Mouse (Mus musculus): ENCODE results near the gene Cars2.
"Not testable (repeated sequence)": the region's sequence is repeated elsewhere in the genome, so short reads cannot be mapped to it uniquely, and the experiment has no call there.

Cars2 gene

GRCm38 (mm10) chr8:11556691-11557423 lies 6.3 kb upstream of the Cars2 start:
- DNase-seq (ENCODE audit: low spot score in 2 of 2) = peak; percentile 73

- DNase-seq (ENCODE audit: low spot score in 2 of 2) = peak; percentile 92 to 98
Measured at GRCm38 (mm10) chr8:11555720-11556591, 5.4 kb upstream of the Cars2 start.

GRCm38 (mm10) chr8:11554799-11555719 lies 4.5 kb upstream of the Cars2 start, which contains the start of gene Ing1:
Gene Ing1 (plus strand): TSS chr8:11555571.
- DNase-seq (ENCODE audit: low spot score in 2 of 2) = peak; percentile 92 to 96

- DNase-seq (ENCODE audit: low spot score in 2 of 2) = no peak
Measured at GRCm38 (mm10) chr8:11552390-11552789, 1.8 kb upstream of the Cars2 start.

GRCm38 (mm10) chr8:11551497-11551896 lies 914 bp upstream of the Cars2 start:
- DNase-seq (ENCODE audit: low spot score in 2 of 2) = not testable (repeated sequence)

- peak; percentile 59 to 82 for DNase-seq (ENCODE audit: low spot score in 2 of 2)
Measured at GRCm38 (mm10) chr8:11549706-11550105, 877 bp downstream of the Cars2 start.

GRCm38 (mm10) chr8:11547063-11547462 lies 3.5 kb downstream of the Cars2 start:
- DNase-seq (ENCODE audit: low spot score in 2 of 2) = no peak

GRCm38 (mm10) chr8:11544386-11544785 lies 6.2 kb downstream of the Cars2 start:
- DNase-seq (ENCODE audit: low spot score in 2 of 2) = peak; percentile 42 to 83

GRCm38 (mm10) chr8:11542866-11543265 lies 7.7 kb downstream of the Cars2 start:
- no peak for DNase-seq (ENCODE audit: low spot score in 2 of 2)

- DNase-seq (ENCODE audit: low spot score in 2 of 2) = no peak
Measured at GRCm38 (mm10) chr8:11542031-11542430, 8.6 kb downstream of the Cars2 start.

GRCm38 (mm10) chr8:11540182-11540581 lies 10.4 kb downstream of the Cars2 start:
- no peak for DNase-seq (ENCODE audit: low spot score in 2 of 2)

GRCm38 (mm10) chr8:11539049-11539448 lies 11.5 kb downstream of the Cars2 start:
- no peak for DNase-seq (ENCODE audit: low spot score in 2 of 2)

GRCm38 (mm10) chr8:11534494-11534893 lies 16.1 kb downstream of the Cars2 start:
- no peak for DNase-seq (ENCODE audit: low spot score in 2 of 2)

- DNase-seq (ENCODE audit: low spot score in 2 of 2) = no peak
Measured at GRCm38 (mm10) chr8:11530849-11531248, 19.7 kb downstream of the Cars2 start.

- DNase-seq (ENCODE audit: low spot score in 2 of 2) = no peak
Measured at GRCm38 (mm10) chr8:11530155-11530770, 20.3 kb downstream of the Cars2 start.

- no peak for DNase-seq (ENCODE audit: low spot score in 2 of 2)
Measured at GRCm38 (mm10) chr8:11523331-11523730, 27.3 kb downstream of the Cars2 start.

GRCm38 (mm10) chr8:11518676-11519075 lies 31.9 kb downstream of the Cars2 start:
- no peak for DNase-seq (ENCODE audit: low spot score in 2 of 2)

- DNase-seq (ENCODE audit: low spot score in 2 of 2) = no peak
Measured at GRCm38 (mm10) chr8:11518056-11518396, 32.6 kb downstream of the Cars2 start.

- DNase-seq (ENCODE audit: low spot score in 2 of 2) = no peak
Measured at GRCm38 (mm10) chr8:11517366-11518055, 33.1 kb downstream of the Cars2 start.

GRCm38 (mm10) chr8:11516292-11516691 lies 34.3 kb downstream of the Cars2 start:
- no peak for DNase-seq (ENCODE audit: low spot score in 2 of 2)

- DNase-seq (ENCODE audit: low spot score in 2 of 2) = no peak
Measured at GRCm38 (mm10) chr8:11513247-11513646, 37.3 kb downstream of the Cars2 start.
